Mouse (Mus musculus) stomach, embryonic 15.5 days (tissue): ENCODE data around the gene Olfr800. TPM values are rescaled to one million over a fixed set of nuclear protein-coding genes. Genes with fewer than 3 reads are reported as not detected.

Experiments used
- ATAC-seq: fragments of 200-750 bp; cut with Nextera tagmentation; 2 replicates; pipeline ENCODE4 v1.8.0; 2017; ENCODE audit warnings: low read depth, moderate number of reproducible peaks, moderate TSS enrichment; ENCODE audit not compliant: insufficient read depth, low FRiP score
- H3K27ac ChIP-seq: fragments of 300-500 bp; sonication (generic); 2 replicates; pipeline ENCODE4 v1.5.1; 2015; ENCODE audit warnings: mild to moderate bottlenecking, inconsistent platforms
- H3K27me3 ChIP-seq: fragments of 300-500 bp; sonication (generic); replicated peaks from 2 replicates; pipeline ENCODE4 v1.6.1; 2015; ENCODE audit warnings: inconsistent platforms
- H3K36me3 ChIP-seq: fragments of 300-500 bp; sonication (generic); 2 replicates; pipeline ENCODE4 v1.6.1; 2015; ENCODE audit warnings: inconsistent platforms
- H3K4me1 ChIP-seq: fragments of 300-500 bp; sonication (generic); 2 replicates; pipeline ENCODE4 v1.6.1; 2015; ENCODE audit warnings: inconsistent platforms
- H3K4me2 ChIP-seq: fragments of 300-500 bp; sonication (generic); 2 replicates; pipeline ENCODE4 v1.6.1; 2015; ENCODE audit warnings: mild to moderate bottlenecking, inconsistent platforms
- H3K4me3 ChIP-seq: fragments of 300-500 bp; sonication (generic); replicated peaks from 2 replicates; pipeline ENCODE4 v1.5.1; 2015; ENCODE audit warnings: inconsistent platforms
- H3K9ac ChIP-seq: fragments of 300-500 bp; sonication (generic); 2 replicates; pipeline ENCODE4 v1.6.1; 2015; ENCODE audit warnings: inconsistent platforms
- H3K9me3 ChIP-seq: fragments of 300-500 bp; sonication (generic); 2 replicates; pipeline ENCODE4 v1.6.1; 2016; ENCODE audit warnings: inconsistent platforms
- WGBS: fragments of 180-500 bp; shearing (Covaris S2); methylation state at CpG from one replicate; pipeline ENCODE4 v1.1.7; 2015; 5-methylcytosine and 5-hydroxymethylcytosine counted together
- polyA plus RNA-seq: library from polyadenylated mRNA; unstranded; fragments of >200 nt; fragmentation: Nextera tagmentation; extraction: Ambion mirVana; gene quantifications from 2 replicates; pipeline ENCODE4 v1.2.1, GENCODE M21; 2015

Olfr800 gene
- polyA plus RNA-seq = not detected in 2 replicates

DNA sequence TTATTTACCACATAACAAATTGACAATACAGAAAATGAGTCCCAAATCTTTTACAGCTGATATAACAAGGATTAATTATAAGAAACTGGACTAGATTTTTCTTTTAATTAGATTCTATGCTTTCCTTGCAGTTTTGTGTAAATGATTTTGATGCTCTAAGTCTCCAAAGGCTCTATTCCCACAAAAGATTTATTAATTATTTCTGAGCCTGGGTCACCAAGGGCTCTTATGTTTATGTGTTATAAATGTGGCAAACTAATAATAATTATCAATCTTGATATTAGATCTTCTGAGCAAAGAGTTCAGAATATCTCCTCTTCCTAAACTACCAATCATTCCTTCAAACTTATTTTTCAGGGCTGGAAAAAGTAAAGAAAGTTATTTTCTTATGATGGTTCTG, at the start of gene Olfr800:
Gene Olfr800, plus strand, starts transcription at position 301 of the 400 bp plus-strand sequence.
- H3K27ac ChIP-seq = no peak within 1 kb of the TSS
- no peak within 1 kb of the TSS for H3K4me2 ChIP-seq
- no peak within 1 kb of the TSS for H3K9ac ChIP-seq
- no peaks in the 10 kb centered on the region for H3K4me1 ChIP-seq
- H3K4me3 ChIP-seq = no peak within 1 kb of the TSS
- H3K9me3 ChIP-seq = no peaks in the 10 kb centered on the region
- H3K27me3 ChIP-seq = no peaks in the 10 kb centered on the region
- ATAC-seq = no peak
- H3K36me3 ChIP-seq = no peaks in the 10 kb centered on the region

DNA sequence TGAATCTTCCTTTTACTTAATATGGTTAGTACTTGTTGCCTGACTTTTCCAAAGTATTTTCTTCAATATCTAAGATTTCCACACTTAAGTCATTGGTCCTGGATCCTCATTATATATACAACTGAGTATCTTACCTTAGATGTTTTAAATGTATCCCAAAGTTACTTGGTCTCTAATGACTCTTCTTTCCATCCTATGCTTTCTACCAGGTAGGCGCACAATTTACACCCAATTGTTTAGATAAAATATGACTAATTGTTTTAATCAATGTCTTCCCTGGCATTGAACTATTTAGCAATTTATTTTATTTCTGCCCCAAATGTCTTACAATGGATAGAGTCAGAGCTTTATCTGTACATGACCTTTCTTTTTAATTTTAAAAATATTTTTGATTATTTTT, 45.0 kb upstream of the Olfr800 start, which contains the start of gene Olfr796:
Gene Olfr796, minus strand, starts transcription at position 101 of the 400 bp plus-strand sequence.
- Histone ChIP-seq H3K36me3 (no peaks in the 10 kb centered on the region), H3K4me2 (no peak within 1 kb of the TSS), H3K9me3 (no peaks in the 10 kb centered on the region), H3K4me3 (no peak within 1 kb of the TSS), H3K27ac (no peak within 1 kb of the TSS), H3K9ac (no peak within 1 kb of the TSS), H3K27me3 (no peaks in the 10 kb centered on the region), H3K4me1 (no peaks in the 10 kb centered on the region)
- WGBS = 92% methylated on average over 1 of the region's 1 CpGs
- ATAC-seq = no peak

- H3K27ac ChIP-seq = no peak overlapping the region
- H3K4me1 ChIP-seq = no peaks in the 10 kb centered on the region
- 11% methylated on average over 1 of the region's 1 CpGs for WGBS
- no peaks in the 10 kb centered on the region for H3K9me3 ChIP-seq
- no peak overlapping the region for H3K9ac ChIP-seq
- no peak for ATAC-seq
- H3K4me3 ChIP-seq = no peak overlapping the region
- H3K27me3 ChIP-seq = no peaks in the 10 kb centered on the region
- no peak overlapping the region for H3K4me2 ChIP-seq
- no peaks in the 10 kb centered on the region for H3K36me3 ChIP-seq
These were observed 35.8 kb upstream of the Olfr800 start for GRCm38 (mm10) chr10:129621724-129622123.

GRCm38 (mm10) chr10:129623251-129623650, 34.2 kb upstream of the Olfr800 start:
- H3K9me3 ChIP-seq = no peaks in the 10 kb centered on the region

DNA sequence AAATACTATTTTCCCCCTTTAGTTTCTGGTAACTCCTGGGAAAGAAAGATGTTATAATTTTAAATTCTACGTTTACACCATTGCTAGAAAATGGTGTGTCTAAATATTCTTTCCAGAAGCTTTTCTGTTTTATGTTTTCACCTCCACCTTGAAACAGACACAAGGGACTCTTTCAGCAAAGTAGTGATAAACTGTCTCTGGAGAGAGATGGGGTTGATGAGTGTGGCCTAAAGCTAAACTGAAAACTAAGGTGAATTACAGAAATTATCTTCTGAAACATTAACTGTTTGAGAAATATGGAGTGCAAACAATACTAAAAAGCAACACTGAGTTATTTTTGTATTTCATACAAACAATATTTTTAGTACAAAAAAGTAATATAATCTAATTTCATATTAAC, 29.7 kb upstream of the Olfr800 start, which contains the start of gene Olfr798:
Gene Olfr798, minus strand, starts transcription at position 101 of the 400 bp plus-strand sequence.
- H3K36me3 ChIP-seq = no peaks in the 10 kb centered on the region
- no peak for ATAC-seq
- H3K27ac ChIP-seq = no peak within 1 kb of the TSS
- H3K4me2 ChIP-seq = no peak within 1 kb of the TSS
- no peaks in the 10 kb centered on the region for H3K4me1 ChIP-seq
- no peak within 1 kb of the TSS for H3K4me3 ChIP-seq
- no peaks in the 10 kb centered on the region for H3K9me3 ChIP-seq
- no peaks in the 10 kb centered on the region for H3K27me3 ChIP-seq
- 79% methylated on average over 1 of the region's 1 CpGs for WGBS
- H3K9ac ChIP-seq = no peak within 1 kb of the TSS

More at GRCm38 (mm10) chr10:129623251-129623650, 34.2 kb upstream of the Olfr800 start:
- Histone ChIP-seq H3K27ac (no peak overlapping the region), H3K4me3 (no peak overlapping the region), H3K9ac (no peak overlapping the region), H3K4me2 (no peak overlapping the region), H3K4me1 (no peaks in the 10 kb centered on the region), H3K36me3 (no peaks in the 10 kb centered on the region), H3K27me3 (no peaks in the 10 kb centered on the region)
- no peak for ATAC-seq

DNA sequence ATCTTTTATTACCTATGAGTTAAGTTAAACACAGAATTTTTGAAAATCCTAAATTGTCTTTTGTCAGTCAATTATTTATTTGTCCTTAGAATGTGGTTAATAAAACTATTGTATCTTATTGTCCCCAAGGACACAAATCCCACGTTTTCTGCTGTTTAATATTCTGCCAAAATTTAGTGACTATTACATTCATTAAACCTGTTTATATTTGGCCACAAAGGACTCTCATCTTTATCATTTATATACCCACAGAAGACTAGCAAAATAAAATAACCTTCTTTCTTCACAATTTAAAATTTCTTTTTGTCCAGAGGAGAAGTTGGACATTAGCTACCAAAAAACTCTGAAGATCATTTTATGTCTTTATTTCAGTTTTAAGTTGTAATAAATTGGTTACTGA, 20.3 kb upstream of the Olfr800 start, which contains the start of gene Olfr799:
Gene Olfr799, plus strand, starts transcription at position 301 of the 400 bp plus-strand sequence.
- H3K4me3 ChIP-seq = no peak within 1 kb of the TSS
- no peak within 1 kb of the TSS for H3K9ac ChIP-seq
- WGBS = 24% methylated on average over 1 of the region's 1 CpGs
- ATAC-seq = no peak
- no peaks in the 10 kb centered on the region for H3K4me1 ChIP-seq
- H3K27me3 ChIP-seq = no peaks in the 10 kb centered on the region
- H3K4me2 ChIP-seq = no peak within 1 kb of the TSS
- no peak within 1 kb of the TSS for H3K27ac ChIP-seq
- H3K9me3 ChIP-seq = no peaks in the 10 kb centered on the region
- H3K36me3 ChIP-seq = no peaks in the 10 kb centered on the region

DNA sequence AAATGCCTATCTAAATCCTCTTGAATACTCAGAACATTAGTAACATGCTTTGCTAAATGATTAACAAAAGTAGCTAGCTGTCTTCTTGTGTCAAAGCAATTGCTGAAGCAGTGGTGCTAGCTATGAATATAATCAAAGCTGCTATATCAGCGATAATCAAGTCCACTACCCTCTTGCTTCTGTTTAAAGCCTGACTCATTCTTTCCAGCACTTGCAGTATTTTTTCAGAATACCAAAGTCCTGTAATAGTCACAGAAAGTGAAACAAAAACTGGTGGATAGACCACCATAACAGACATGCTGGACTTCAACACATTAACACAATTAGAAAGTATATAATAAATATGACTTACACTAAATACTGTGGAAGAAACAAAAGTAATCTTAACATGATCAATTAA, 5.7 kb upstream of the Olfr800 start:
- H3K4me3 ChIP-seq = no peak overlapping the region
- no peaks in the 10 kb centered on the region for H3K27me3 ChIP-seq
- H3K4me2 ChIP-seq = no peak overlapping the region
- no peaks in the 10 kb centered on the region for H3K36me3 ChIP-seq
- no peak for ATAC-seq
- no peaks in the 10 kb centered on the region for H3K4me1 ChIP-seq
- H3K9ac ChIP-seq = no peak overlapping the region
- 70% methylated on average over 1 of the region's 1 CpGs for WGBS
- H3K27ac ChIP-seq = no peak overlapping the region
- H3K9me3 ChIP-seq = no peaks in the 10 kb centered on the region

DNA sequence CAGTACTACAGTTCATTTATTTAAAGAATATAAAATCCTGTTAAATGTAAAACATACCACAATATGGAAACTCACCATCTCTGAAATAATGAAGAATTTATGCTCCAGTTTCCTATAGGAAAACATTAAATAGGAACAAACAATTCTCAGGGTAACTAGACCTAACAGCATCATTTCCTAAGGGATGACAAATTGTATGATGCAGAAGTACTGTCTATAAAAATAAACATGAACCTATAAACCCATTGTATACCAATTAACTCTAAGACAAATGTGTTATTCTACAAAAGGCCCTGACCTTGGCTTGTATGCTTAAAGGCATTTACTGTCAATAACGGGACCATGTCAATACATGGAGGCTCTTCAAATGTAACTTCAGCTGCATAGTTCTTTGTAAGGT, 16.3 kb downstream of the Olfr800 start, which contains the start of gene Olfr801:
Gene Olfr801, minus strand, starts transcription at position 101 of the 400 bp plus-strand sequence.
- no peaks in the 10 kb centered on the region for H3K27me3 ChIP-seq
- no peaks in the 10 kb centered on the region for H3K4me1 ChIP-seq
- 49% methylated on average over 1 of the region's 1 CpGs for WGBS
- H3K4me3 ChIP-seq = no peak within 1 kb of the TSS
- H3K4me2 ChIP-seq = no peak within 1 kb of the TSS
- no peaks in the 10 kb centered on the region for H3K9me3 ChIP-seq
- no peak within 1 kb of the TSS for H3K27ac ChIP-seq
- no peak within 1 kb of the TSS for H3K9ac ChIP-seq
- no peak for ATAC-seq
- no peaks in the 10 kb centered on the region for H3K36me3 ChIP-seq

DNA sequence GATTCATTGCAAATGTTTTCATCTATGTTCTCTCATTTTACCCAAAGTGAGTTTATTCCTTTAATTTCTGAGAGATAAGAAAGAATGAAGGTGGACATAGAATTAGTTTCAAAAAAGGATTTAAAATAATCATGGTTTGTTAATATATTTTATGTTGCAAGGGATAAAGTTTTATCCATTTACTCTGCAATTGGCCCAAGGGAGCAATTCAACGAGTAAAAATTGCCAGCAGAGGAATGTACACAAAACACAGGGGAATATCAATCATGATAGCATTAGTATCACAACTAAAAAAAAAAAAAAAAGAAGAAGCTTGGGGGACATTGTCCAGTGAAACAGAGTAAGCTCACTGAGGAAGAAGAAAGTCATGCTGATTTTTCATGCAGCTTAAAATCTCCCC, 30.6 kb downstream of the Olfr800 start, which contains the start of gene Olfr802:
Gene Olfr802, minus strand, starts transcription at position 101 of the 400 bp plus-strand sequence.
- no peak for ATAC-seq
- no peak within 1 kb of the TSS for H3K27ac ChIP-seq
- H3K4me2 ChIP-seq = no peak within 1 kb of the TSS
- no peaks in the 10 kb centered on the region for H3K36me3 ChIP-seq
- H3K27me3 ChIP-seq = no peaks in the 10 kb centered on the region
- no peaks in the 10 kb centered on the region for H3K9me3 ChIP-seq
- H3K4me1 ChIP-seq = no peaks in the 10 kb centered on the region
- WGBS = 26% methylated on average over 1 of the region's 1 CpGs
- H3K4me3 ChIP-seq = no peak within 1 kb of the TSS
- no peak within 1 kb of the TSS for H3K9ac ChIP-seq

GRCm38 (mm10) chr10:129694186-129694585, 36.7 kb downstream of the Olfr800 start, which contains the start of gene Olfr803:
Gene Olfr803, minus strand, starts transcription at chr10:129694286.
- Histone ChIP-seq H3K4me3 (no peak within 1 kb of the TSS), H3K4me2 (no peak within 1 kb of the TSS), H3K27ac (no peak within 1 kb of the TSS), H3K4me1 (no peaks in the 10 kb centered on the region), H3K9me3 (no peaks in the 10 kb centered on the region), H3K9ac (no peak within 1 kb of the TSS), H3K27me3 (no peaks in the 10 kb centered on the region), H3K36me3 (no peaks in the 10 kb centered on the region)
- 86% methylated on average over 2 of the region's 2 CpGs for WGBS
- ATAC-seq = no peak

GRCm38 (mm10) chr10:129702910-129703309, 45.4 kb downstream of the Olfr800 start, which contains the start of gene Olfr804:
Gene Olfr804, plus strand, starts transcription at chr10:129703210.
- H3K9me3 ChIP-seq = no peaks in the 10 kb centered on the region

More at GRCm38 (mm10) chr10:129702910-129703309, 45.4 kb downstream of the Olfr800 start, which contains the start of gene Olfr804:
- no peak for ATAC-seq
- Histone ChIP-seq H3K4me1 (no peaks in the 10 kb centered on the region), H3K36me3 (no peaks in the 10 kb centered on the region), H3K4me2 (no peak within 1 kb of the TSS), H3K9ac (no peak within 1 kb of the TSS), H3K4me3 (no peak within 1 kb of the TSS), H3K27ac (no peak within 1 kb of the TSS), H3K27me3 (no peaks in the 10 kb centered on the region)
